In the genomic region with DNA sequence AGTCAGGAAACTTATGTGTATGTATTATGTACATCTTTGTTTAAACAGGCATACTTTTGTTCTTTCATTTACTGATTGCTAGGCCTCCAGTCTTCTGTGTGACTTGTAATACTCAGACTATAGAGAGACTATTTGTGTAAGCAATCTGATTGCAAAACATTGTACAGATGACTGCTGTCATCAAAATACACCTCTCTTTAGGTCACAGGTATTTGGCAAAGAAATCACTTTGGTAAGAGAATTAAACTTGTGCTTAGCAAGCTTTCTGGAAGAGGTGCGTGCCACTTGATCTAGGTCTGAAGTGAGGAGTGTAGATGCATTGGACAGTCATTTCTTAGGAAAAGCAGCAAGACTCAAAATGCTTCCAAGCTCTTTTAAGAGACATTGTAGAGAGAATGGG, we compare ENCODE assay signal across 19 mouse cellular contexts.
"Had no signal": no experiment of that assay in that cellular context is flagged by ENCODE, and none has a peak within 500 bp of the region (broad histone marks: within the 10 kb centered on the region; RNA-seq: fewer than 3 reads in every experiment).

No protein-coding gene starts in this region.

- H3K9me3 ChIP-seq: liver, embryonic 15.5 days; midbrain, embryonic 10.5 days; midbrain, embryonic 13.5 days; neural tube, embryonic 13.5 days; neural tube, embryonic 15.5 days had no signal

- H3K27ac ChIP-seq: liver, embryonic 15.5 days; midbrain, embryonic 10.5 days; midbrain, embryonic 13.5 days; neural tube, embryonic 13.5 days; neural tube, embryonic 15.5 days had no signal

- H3K4me3 ChIP-seq: liver, embryonic 15.5 days; midbrain, embryonic 10.5 days; midbrain, embryonic 13.5 days; myocyte; neural tube, embryonic 13.5 days; neural tube, embryonic 15.5 days had no signal

- H3K4me2 ChIP-seq: liver, embryonic 15.5 days; lung, embryonic 14.5 days; midbrain, embryonic 13.5 days; neural tube, embryonic 13.5 days; neural tube, embryonic 15.5 days had no signal

- H3K27me3 ChIP-seq: liver, embryonic 15.5 days; midbrain, embryonic 13.5 days; neural tube, embryonic 13.5 days; neural tube, embryonic 15.5 days had no signal

- H3K36me3 ChIP-seq: liver, embryonic 15.5 days; midbrain, embryonic 13.5 days; neural tube, embryonic 13.5 days; neural tube, embryonic 15.5 days had no signal

- H3K9ac ChIP-seq: liver, embryonic 15.5 days; lung, embryonic 14.5 days; midbrain, embryonic 13.5 days; neural tube, embryonic 13.5 days; neural tube, embryonic 15.5 days had no signal

- DNase-seq: lung, adult 18-20 months; lung, embryonic 14.5 days; lung, postnatal 10 days; lung, postnatal 4 days; retina, postnatal 1 day; right cerebral cortex, adult 18-20 months; right cerebral cortex, postnatal 25 days; right cerebral cortex, postnatal 4 days; spleen, adult 18-20 months; thymus, adult 18-20 months; thymus, postnatal 14 days; thymus, postnatal 36 days had no signal

- ATAC-seq: midbrain, embryonic 13.5 days; midbrain, embryonic 16.5 days had no signal
